Mouse (Mus musculus) midbrain, embryonic 16.5 days (tissue): ENCODE results near the gene Cmss1. TPM values are rescaled to one million over a fixed set of nuclear protein-coding genes. Genes with fewer than 3 reads are reported as not detected.
A peak's percentile ranks its signal among the peaks of the same experiment; 100 is the strongest.

Source experiments
- ATAC-seq: fragments of 200-750 bp; cut with Nextera tagmentation; 2 replicates; pipeline ENCODE4 v1.8.0; 2017; ENCODE audit warnings: moderate TSS enrichment
- H3K27ac ChIP-seq: fragments of 300-500 bp; sonication (generic); 2 replicates; pipeline ENCODE4 v1.5.1; 2014; ENCODE audit warnings: mild to moderate bottlenecking, low read length, mixed read lengths
- H3K27me3 ChIP-seq: fragments of 300-500 bp; sonication (generic); 2 replicates; pipeline ENCODE4 v1.6.1; 2014; ENCODE audit warnings: low read depth, low read length, mixed read lengths; ENCODE audit not compliant: control insufficient read depth, insufficient read depth
- H3K36me3 ChIP-seq: fragments of 300-500 bp; sonication (generic); 2 replicates; pipeline ENCODE4 v1.6.1; 2014; ENCODE audit warnings: mild to moderate bottlenecking, low read length, moderate library complexity, mixed read lengths; ENCODE audit not compliant: control insufficient read depth, insufficient read depth
- H3K4me1 ChIP-seq: fragments of 300-500 bp; sonication (generic); 2 replicates; pipeline ENCODE4 v1.6.1; 2014; ENCODE audit warnings: mild to moderate bottlenecking, low read length, mixed read lengths; ENCODE audit not compliant: control insufficient read depth, insufficient read depth
- H3K4me2 ChIP-seq: fragments of 300-500 bp; sonication (generic); 2 replicates; pipeline ENCODE4 v1.6.1; 2014; ENCODE audit warnings: mild to moderate bottlenecking, low read length, mixed read lengths
- H3K4me3 ChIP-seq: fragments of 300-500 bp; sonication (generic); 2 replicates; pipeline ENCODE4 v1.5.1; 2014; ENCODE audit warnings: low read depth, mild to moderate bottlenecking, low read length, moderate library complexity, mixed read lengths
- H3K9ac ChIP-seq: fragments of 300-500 bp; sonication (generic); 2 replicates; pipeline ENCODE4 v1.6.1; 2014; ENCODE audit warnings: low read depth, low read length, mixed read lengths
- H3K9me3 ChIP-seq: fragments of 300-500 bp; sonication (generic); replicated peaks from 2 replicates; pipeline ENCODE4 v1.6.1; 2014; ENCODE audit warnings: mild to moderate bottlenecking, low read length, mixed read lengths; ENCODE audit not compliant: control insufficient read depth, poor library complexity, severe bottlenecking
- WGBS: fragments of 180-500 bp; shearing (Covaris S2); extraction: QIAGEN DNeasy Blood & Tissue Kit; methylation state at CpG from one replicate; pipeline ENCODE4 v1.1.7; 2014; 5-methylcytosine and 5-hydroxymethylcytosine counted together
- polyA plus RNA-seq: library from polyadenylated mRNA; unstranded; fragments of >200 nt; fragmentation: Nextera tagmentation; extraction: Ambion mirVana; gene quantifications from 2 replicates; pipeline ENCODE4 v1.2.1, GENCODE M21; 2015

Cmss1 gene
- polyA plus RNA-seq, 1 experiment from 2014 or later, result 37.4 TPM

- Histone ChIP-seq H3K4me2 (no peak overlapping the region), H3K4me3 (no peak overlapping the region), H3K9me3 (no peaks in the 10 kb centered on the region), H3K27ac (no peak overlapping the region), H3K27me3 (no peaks in the 10 kb centered on the region), H3K4me1 (no peaks in the 10 kb centered on the region), H3K9ac (no peak overlapping the region), H3K36me3 (no peaks in the 10 kb centered on the region)
- ATAC-seq, result no peak
- WGBS, result 87% methylated on average over 8 of the region's 8 CpGs
Observed at GRCm38 (mm10) chr16:57369846-57370496, 236.7 kb downstream of the Cmss1 start.

- WGBS, result 80% methylated on average over 18 of the region's 18 CpGs
- no peaks in the 10 kb centered on the region for H3K36me3 ChIP-seq
Observed at GRCm38 (mm10) chr16:57366941-57367694, 239.5 kb downstream of the Cmss1 start.

GRCm38 (mm10) chr16:57366141-57366540, 240.5 kb downstream of the Cmss1 start:
- Histone ChIP-seq H3K4me2 (no peak overlapping the region), H3K27ac (no peak overlapping the region), H3K4me3 (no peak overlapping the region), H3K9me3 (no peaks in the 10 kb centered on the region), H3K27me3 (no peaks in the 10 kb centered on the region), H3K4me1 (peaks cover 3% of the 10 kb centered on the region; the same call in 1 of the 2 replicates), H3K9ac (no peak overlapping the region), H3K36me3 (no peaks in the 10 kb centered on the region)
- ATAC-seq, result no peak
- 68% methylated on average over 6 of the region's 6 CpGs for WGBS

More at GRCm38 (mm10) chr16:57366941-57367694, 239.5 kb downstream of the Cmss1 start:
- Histone ChIP-seq H3K4me3 (no peak overlapping the region), H3K9me3 (no peaks in the 10 kb centered on the region), H3K27me3 (no peaks in the 10 kb centered on the region), H3K4me2 (no peak overlapping the region), H3K4me1 (peaks cover 3% of the 10 kb centered on the region; the same call in 1 of the 2 replicates), H3K9ac (no peak overlapping the region), H3K27ac (no peak overlapping the region)
- no peak for ATAC-seq

- Histone ChIP-seq H3K9ac (no peak overlapping the region), H3K4me2 (no peak overlapping the region), H3K9me3 (no peaks in the 10 kb centered on the region), H3K36me3 (no peaks in the 10 kb centered on the region), H3K4me3 (no peak overlapping the region), H3K4me1 (peaks cover 3% of the 10 kb centered on the region; the same call in 1 of the 2 replicates), H3K27ac (no peak overlapping the region), H3K27me3 (no peaks in the 10 kb centered on the region)
- no peak for ATAC-seq
- 91% methylated on average over 7 of the region's 7 CpGs for WGBS
Observed at GRCm38 (mm10) chr16:57364498-57364897, 242.2 kb downstream of the Cmss1 start.

- Histone ChIP-seq H3K4me3 (0 out of 2 replicates have a peak overlapping the region, but pooled peaks have one; percentile 1), H3K36me3 (no peaks in the 10 kb centered on the region), H3K9ac (0 out of 2 replicates have a peak overlapping the region, but pooled peaks have one; percentile 16), H3K4me2 (peak overlapping the region; percentile 36), H3K9me3 (no peaks in the 10 kb centered on the region), H3K27me3 (no peaks in the 10 kb centered on the region), H3K27ac (no peak overlapping the region), H3K4me1 (peaks cover 3% of the 10 kb centered on the region; the same call in 1 of the 2 replicates)
- peak; percentile 93 for ATAC-seq
- 28% methylated on average over 18 of the region's 18 CpGs for WGBS
Observed at GRCm38 (mm10) chr16:57362679-57363401, 243.8 kb downstream of the Cmss1 start.

GRCm38 (mm10) chr16:57360785-57361184, 245.9 kb downstream of the Cmss1 start:
- no peaks in the 10 kb centered on the region for H3K36me3 ChIP-seq
- no peak overlapping the region for H3K4me2 ChIP-seq
- peaks cover 3% of the 10 kb centered on the region; the same call in 1 of the 2 replicates for H3K4me1 ChIP-seq
- no peaks in the 10 kb centered on the region for H3K27me3 ChIP-seq
- H3K4me3 ChIP-seq, result no peak overlapping the region
- WGBS, result 89% methylated on average over 3 of the region's 3 CpGs
- H3K9me3 ChIP-seq, result no peaks in the 10 kb centered on the region
- no peak overlapping the region for H3K9ac ChIP-seq
- no peak for ATAC-seq
- H3K27ac ChIP-seq, result no peak overlapping the region

GRCm38 (mm10) chr16:57359251-57359650, 247.4 kb downstream of the Cmss1 start:
- Histone ChIP-seq H3K4me1 (peaks cover 3% of the 10 kb centered on the region; the same call in 1 of the 2 replicates), H3K27me3 (no peaks in the 10 kb centered on the region), H3K9ac (no peak overlapping the region), H3K27ac (no peak overlapping the region), H3K36me3 (no peaks in the 10 kb centered on the region), H3K4me3 (no peak overlapping the region), H3K4me2 (no peak overlapping the region), H3K9me3 (no peaks in the 10 kb centered on the region)
- ATAC-seq, result no peak
- 89% methylated on average over 10 of the region's 10 CpGs for WGBS

GRCm38 (mm10) chr16:57357011-57357410, 249.7 kb downstream of the Cmss1 start:
- ATAC-seq, result no peak
- Histone ChIP-seq H3K27me3 (no peaks in the 10 kb centered on the region), H3K9me3 (no peaks in the 10 kb centered on the region), H3K27ac (no peak overlapping the region), H3K4me3 (no peak overlapping the region), H3K4me2 (no peak overlapping the region), H3K36me3 (no peaks in the 10 kb centered on the region), H3K9ac (no peak overlapping the region), H3K4me1 (peaks cover 4% of the 10 kb centered on the region; the same call in 1 of the 2 replicates)
- WGBS, result 81% methylated on average over 6 of the region's 6 CpGs
